In the genomic region with DNA sequence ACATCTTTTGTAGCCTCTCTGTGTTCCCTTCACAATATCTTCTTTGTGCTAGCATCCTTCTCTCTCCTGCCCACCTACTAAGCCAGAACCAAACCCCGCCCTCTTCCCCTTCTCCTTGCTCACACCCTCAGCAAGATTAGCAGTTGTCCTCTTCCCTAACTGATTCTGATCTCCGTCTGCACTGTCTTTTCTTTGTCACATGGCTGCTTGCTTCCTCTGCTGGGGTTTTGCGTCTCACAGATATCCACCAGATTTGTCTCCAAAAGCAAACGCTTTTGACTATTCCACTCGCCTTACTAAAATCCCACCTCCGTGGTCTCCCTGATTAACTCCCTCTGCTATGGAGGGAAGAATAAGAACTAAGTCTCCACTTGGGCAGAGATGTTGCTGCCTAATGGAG, we compare ENCODE assay signal across 37 mouse cellular contexts. TPM values are rescaled to one million over a fixed set of nuclear protein-coding genes. Genes with fewer than 3 reads are reported as not detected.
"Had no signal": no experiment of that assay in that cellular context is flagged by ENCODE, and none has a peak within 500 bp of the region (broad histone marks: within the 10 kb centered on the region; RNA-seq: fewer than 3 reads in every experiment).

No protein-coding gene starts in this region.

- H3K27ac ChIP-seq: limb, embryonic 10.5 days; limb, embryonic 12.5 days; limb, embryonic 13.5 days; limb, embryonic 15.5 days; liver, embryonic 12.5 days; liver, embryonic 13.5 days; liver, embryonic 14.5 days; liver, embryonic 15.5 days; lung, embryonic 15.5 days; macrophage; midbrain, embryonic 10.5 days; midbrain, embryonic 12.5 days; midbrain, embryonic 13.5 days; midbrain, embryonic 15.5 days; neural tube, embryonic 12.5 days had no signal

- H3K4me3 ChIP-seq: limb, embryonic 10.5 days; limb, embryonic 12.5 days; limb, embryonic 13.5 days; limb, embryonic 15.5 days; liver, embryonic 12.5 days; liver, embryonic 13.5 days; liver, embryonic 15.5 days; lung, embryonic 15.5 days; megakaryocyte, embryonic 14.5 days; midbrain, embryonic 10.5 days; midbrain, embryonic 12.5 days; midbrain, embryonic 13.5 days; midbrain, embryonic 15.5 days; myocyte; neural tube, embryonic 12.5 days had no signal

- H3K9me3 ChIP-seq: limb, embryonic 10.5 days; limb, embryonic 12.5 days; limb, embryonic 13.5 days; limb, embryonic 15.5 days; liver, embryonic 12.5 days; liver, embryonic 13.5 days; liver, embryonic 15.5 days; lung, embryonic 15.5 days; megakaryocyte, embryonic 14.5 days; midbrain, embryonic 10.5 days; midbrain, embryonic 12.5 days; midbrain, embryonic 13.5 days; midbrain, embryonic 15.5 days; neural tube, embryonic 12.5 days had no signal

- DNase-seq: left cerebral cortex, postnatal 4 days; liver, embryonic 13.5 days; liver, postnatal 0 days; lung, adult 18-20 months; lung, adult 2 months; lung, embryonic 14.5 days; lung, postnatal 10 days; lung, postnatal 14 days; lung, postnatal 36 days; lung, postnatal 4 days; midbrain, embryonic 14.5 days had no signal

- H3K36me3 ChIP-seq: limb, embryonic 10.5 days; limb, embryonic 12.5 days; limb, embryonic 13.5 days; limb, embryonic 15.5 days; liver, embryonic 12.5 days; liver, embryonic 13.5 days; liver, embryonic 15.5 days; lung, embryonic 15.5 days; midbrain, embryonic 10.5 days; midbrain, embryonic 12.5 days; midbrain, embryonic 13.5 days; midbrain, embryonic 15.5 days; neural tube, embryonic 12.5 days had no signal

- H3K4me1 ChIP-seq: limb, embryonic 10.5 days; limb, embryonic 12.5 days; limb, embryonic 13.5 days; limb, embryonic 15.5 days; liver, embryonic 12.5 days; liver, embryonic 13.5 days; liver, embryonic 15.5 days; lung, embryonic 15.5 days; megakaryocyte, embryonic 14.5 days; midbrain, embryonic 10.5 days; midbrain, embryonic 12.5 days; midbrain, embryonic 13.5 days; midbrain, embryonic 15.5 days; neural tube, embryonic 12.5 days had no signal

- H3K9ac ChIP-seq: limb, embryonic 12.5 days; limb, embryonic 13.5 days; limb, embryonic 15.5 days; liver, embryonic 12.5 days; liver, embryonic 13.5 days; liver, embryonic 14.5 days; liver, embryonic 15.5 days; liver, postnatal 0 days; lung, embryonic 14.5 days; lung, embryonic 15.5 days; midbrain, embryonic 12.5 days; midbrain, embryonic 13.5 days; midbrain, embryonic 15.5 days; neural tube, embryonic 12.5 days had no signal

- H3K27me3 ChIP-seq: limb, embryonic 12.5 days; limb, embryonic 15.5 days; liver, embryonic 12.5 days; liver, embryonic 13.5 days; liver, embryonic 15.5 days; lung, embryonic 15.5 days; megakaryocyte, embryonic 14.5 days; midbrain, embryonic 13.5 days; midbrain, embryonic 15.5 days; neural tube, embryonic 12.5 days had no signal

RNA-seq across cellular contexts. Expression of a gene that starts 34.0 kb away (rescaled TPM):
- total RNA-seq: left cerebral cortex, postnatal 10 days; megakaryocyte progenitor cell, adult 5-6 weeks; megakaryocyte, adult 5-6 weeks; megakaryocyte-erythroid progenitor cell, adult 5-6 weeks; midbrain, postnatal 0 days; monocyte, adult 5-6 weeks had no signal
- polyA plus RNA-seq: limb, embryonic 10.5 days; limb, embryonic 12.5 days; limb, embryonic 14.5 days; liver, embryonic 11.5 days; liver, embryonic 12.5 days; liver, embryonic 13.5 days; liver, embryonic 15.5 days; liver, embryonic 16.5 days; lung, embryonic 14.5 days; macrophage; midbrain, embryonic 11.5 days; myocyte; neural tube, embryonic 12.5 days had no signal
